Mouse (Mus musculus): ENCODE measurements around the gene Pafah1b2.

DNA sequence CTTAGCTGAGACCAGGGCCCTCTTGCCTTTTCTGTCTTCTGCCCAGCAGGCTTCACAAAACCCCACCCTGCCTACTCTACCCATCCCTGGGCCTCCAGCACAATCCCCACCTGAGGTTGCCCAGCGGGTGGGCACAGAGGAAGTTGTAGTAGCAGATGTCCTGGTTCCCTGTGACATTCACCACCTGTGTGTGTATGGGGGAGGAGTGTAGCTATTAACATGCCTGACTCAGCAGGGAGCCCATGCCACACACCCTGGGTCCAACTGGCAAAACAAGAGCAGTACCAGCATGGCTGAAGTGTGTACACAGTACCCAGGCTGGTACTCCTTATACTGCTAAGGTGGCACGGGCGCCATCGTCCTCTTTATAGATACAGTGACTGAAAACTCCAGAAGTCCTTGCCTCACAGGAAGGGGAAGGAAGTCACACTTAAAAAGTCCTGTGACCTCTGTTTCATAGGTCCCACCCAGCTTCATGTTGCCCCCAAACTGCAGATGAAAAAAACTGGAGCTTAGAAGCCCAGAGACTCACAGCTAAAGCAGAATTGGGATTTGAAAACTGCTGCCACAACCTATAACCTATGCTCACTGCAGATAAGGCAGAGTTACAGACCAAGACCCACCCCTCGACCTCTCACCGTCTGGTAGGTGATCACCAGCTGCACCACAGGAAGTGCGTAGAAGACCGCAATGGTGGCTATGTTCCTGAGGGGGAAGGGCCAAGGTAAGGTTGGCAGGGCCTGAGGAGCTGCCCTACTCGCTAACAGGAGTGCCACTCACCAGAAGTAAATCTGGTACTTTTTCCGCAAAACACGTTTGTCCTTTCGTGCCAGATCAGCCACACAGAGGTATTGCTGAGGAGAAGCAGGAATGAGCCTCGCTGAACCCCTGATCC lies 67.7 kb downstream of the Pafah1b2 start:
- no peak for TF ChIP-seq POLR2A (IDR thresholded peaks at IDR 0.05; ENCODE audit: insufficient read depth, low read depth, low read length)
- TF ChIP-seq CTCF (IDR thresholded peaks at IDR 0.05; ENCODE audit: insufficient read depth, low read depth, low read length) = no peak

Data from olfactory bulb, adult 2 months (tissue).